Mouse (Mus musculus) heart, postnatal 4 days (tissue): ENCODE results near the gene Fam110a. TPM values are rescaled to one million over a fixed set of nuclear protein-coding genes. Genes with fewer than 3 reads are reported as not detected.

Experiments
- DNase-seq: peaks from one replicate; pipeline ENCODE4 v3.0.0; 2021
- microRNA-seq, 2 experiments: library from miRNA; unstranded; fragments of <30 nt; microRNA quantifications; one replicate each; pipeline ENCODE4 v1.2.0; 2021 to 2022
- total RNA-seq, 2 experiments: library from RNA; stranded (reverse); gene quantifications; 2 replicates each; pipeline ENCODE4 v1.2.3; 2021

The Fam110a gene
- total RNA-seq, 2 experiments from 2014 or later: 8.2 to 8.6 TPM

DNA sequence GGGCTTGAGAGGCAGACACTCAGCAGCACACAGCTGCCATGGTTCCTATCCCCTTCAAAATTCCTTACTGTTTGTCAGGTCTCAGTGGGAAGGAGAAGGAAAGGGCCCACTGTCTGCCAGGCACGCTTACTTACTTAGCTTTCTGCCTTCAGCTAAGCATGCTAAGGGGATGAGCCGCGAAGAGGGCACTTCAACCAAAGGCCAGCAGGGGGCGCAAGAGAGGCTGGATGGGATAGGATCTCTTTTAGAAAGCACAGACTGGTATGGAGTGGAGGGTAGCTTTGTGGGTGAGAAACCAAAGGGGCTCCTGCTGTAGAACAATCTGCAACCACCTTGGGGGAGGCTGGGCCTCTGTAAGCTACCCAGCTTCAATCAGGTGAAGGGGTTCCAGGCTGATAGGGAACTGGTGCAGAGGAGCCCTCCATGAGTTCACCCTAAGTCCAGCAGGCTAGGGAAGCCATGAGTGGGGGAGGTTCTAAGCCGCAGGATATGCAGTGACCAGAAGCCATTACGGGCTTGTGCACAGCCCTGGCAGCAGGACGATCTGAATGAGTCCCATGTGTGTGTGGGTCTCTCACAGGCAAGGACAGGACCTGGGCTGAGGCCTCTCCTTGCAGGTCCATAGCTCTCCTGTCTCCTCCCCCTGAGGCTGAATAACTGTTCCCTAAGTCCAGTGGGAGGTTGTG is 49.5 kb downstream of the Fam110a start:
- DNase-seq: peak; percentile 90

- DNase-seq: no peak
Observed at GRCm38 (mm10) chr2:151927103-151927502, 52.9 kb downstream of the Fam110a start.

GRCm38 (mm10) chr2:151925715-151926114 is 54.3 kb downstream of the Fam110a start:
- no peak for DNase-seq

DNA sequence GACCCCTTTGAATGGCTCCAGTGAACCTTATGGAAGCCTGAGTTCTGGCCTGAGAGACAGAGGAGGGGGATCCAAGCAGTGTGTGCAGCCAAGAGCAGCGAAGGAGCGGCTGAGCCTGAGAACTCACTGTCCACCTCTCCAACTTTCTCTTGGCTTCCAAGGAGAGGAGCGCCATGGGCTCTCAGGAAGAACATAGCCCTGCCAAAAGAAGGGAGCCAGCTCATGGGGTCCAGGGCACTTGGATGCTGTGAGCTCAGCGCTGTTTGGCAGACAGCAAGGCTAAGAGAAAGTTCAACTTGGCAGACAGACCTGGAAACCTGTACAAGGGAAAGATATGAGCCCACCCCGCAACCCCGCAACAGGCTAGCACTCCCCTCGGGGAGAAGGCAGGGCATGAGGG is 55.7 kb downstream of the Fam110a start:
- DNase-seq: no peak

- peak; percentile 57 for DNase-seq
Observed at GRCm38 (mm10) chr2:151921596-151921995, 58.4 kb downstream of the Fam110a start.

DNA sequence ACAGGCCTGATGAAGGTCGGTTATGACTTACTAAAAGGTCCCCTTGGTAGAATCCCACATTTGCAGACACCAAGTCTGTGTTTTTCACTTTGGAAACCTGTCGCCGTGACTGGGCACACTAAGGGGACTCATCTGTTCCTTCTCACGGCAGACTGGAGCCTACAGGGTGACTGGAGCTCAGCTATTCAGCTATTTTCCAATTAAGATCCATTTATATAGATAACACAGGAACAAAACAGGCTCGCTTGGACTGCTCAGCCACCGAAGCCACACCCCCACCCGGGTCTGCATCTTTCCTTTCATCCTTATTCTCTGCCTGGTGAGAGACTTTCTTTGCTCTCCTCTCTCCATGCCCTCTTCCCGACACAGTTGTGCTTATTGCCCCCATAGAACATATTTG is 59.0 kb downstream of the Fam110a start:
- no peak for DNase-seq

Small RNAs within 50 kb of the gene (microRNA-seq; reads per million reads assigned to microRNA genes)
- 0.35 to 1.0 reads per million in 2 experiments for gene Mir1953

Other genes starting within 250 kb of the Fam110a start
- gene Psmf1, start 236.0 kb downstream of the Fam110a start, total RNA-seq: 10 to 100 TPM; 32.0 to 33.0 TPM
- gene Rspo4, start 137.3 kb downstream of the Fam110a start, total RNA-seq: not detected
- under 1 TPM; 0.14 to 0.18 TPM for gene Angpt4, start 69.0 kb downstream of the Fam110a start, total RNA-seq
- 1 to 10 TPM; 1.4 to 1.5 TPM for gene Slc52a3, start 16.3 kb upstream of the Fam110a start, total RNA-seq
- gene Scrt2, start 101.3 kb upstream of the Fam110a start, total RNA-seq: not detected
- 1 to 10 TPM; 9.0 TPM for gene Srxn1, start 125.3 kb upstream of the Fam110a start, total RNA-seq
- 10 to 100 TPM; 29.6 to 38.0 TPM for gene Tcf15, start 163.3 kb upstream of the Fam110a start, total RNA-seq
- 100 to 1,000 TPM in 1 of 2 experiments, 10 to 100 TPM in 1; 99.7 to 103 TPM for gene Csnk2a1, start 246.6 kb upstream of the Fam110a start, total RNA-seq